Mouse (Mus musculus) B cell, adult 67 days (primary cell): Measurements from ENCODE around the gene Kcne3. TPM values are rescaled to one million over a fixed set of nuclear protein-coding genes. Genes with fewer than 3 reads are reported as not detected.

Source experiments
- total RNA-seq, 2 experiments: library from RNA; stranded (reverse); gene quantifications; 4 replicates each; pipeline ENCODE4 v1.2.4; 2023

Gene Kcne3
- total RNA-seq, result not detected

DNA sequence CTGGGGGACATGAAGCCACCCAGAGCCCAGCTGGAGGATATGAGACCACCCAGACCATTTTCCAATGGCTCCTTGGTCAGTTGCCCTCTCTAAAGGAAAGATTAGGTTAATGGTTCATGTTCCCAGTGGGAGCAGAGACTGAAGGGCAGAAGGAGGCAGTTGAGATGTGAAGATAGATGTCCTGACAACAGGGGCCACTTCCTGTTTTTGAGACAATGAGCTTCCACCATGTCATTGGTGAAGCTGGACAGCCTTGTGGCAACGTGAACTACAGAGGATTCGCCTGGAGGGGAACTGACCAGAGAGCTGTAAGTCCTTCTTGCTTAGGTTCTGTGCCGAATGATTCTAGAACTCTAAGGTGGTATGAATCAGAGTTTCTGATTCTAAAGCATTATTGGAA is at the start of gene Kcne3:
Gene Kcne3, plus strand, starts transcription at position 234 of the 400 bp plus-strand sequence.

DNA sequence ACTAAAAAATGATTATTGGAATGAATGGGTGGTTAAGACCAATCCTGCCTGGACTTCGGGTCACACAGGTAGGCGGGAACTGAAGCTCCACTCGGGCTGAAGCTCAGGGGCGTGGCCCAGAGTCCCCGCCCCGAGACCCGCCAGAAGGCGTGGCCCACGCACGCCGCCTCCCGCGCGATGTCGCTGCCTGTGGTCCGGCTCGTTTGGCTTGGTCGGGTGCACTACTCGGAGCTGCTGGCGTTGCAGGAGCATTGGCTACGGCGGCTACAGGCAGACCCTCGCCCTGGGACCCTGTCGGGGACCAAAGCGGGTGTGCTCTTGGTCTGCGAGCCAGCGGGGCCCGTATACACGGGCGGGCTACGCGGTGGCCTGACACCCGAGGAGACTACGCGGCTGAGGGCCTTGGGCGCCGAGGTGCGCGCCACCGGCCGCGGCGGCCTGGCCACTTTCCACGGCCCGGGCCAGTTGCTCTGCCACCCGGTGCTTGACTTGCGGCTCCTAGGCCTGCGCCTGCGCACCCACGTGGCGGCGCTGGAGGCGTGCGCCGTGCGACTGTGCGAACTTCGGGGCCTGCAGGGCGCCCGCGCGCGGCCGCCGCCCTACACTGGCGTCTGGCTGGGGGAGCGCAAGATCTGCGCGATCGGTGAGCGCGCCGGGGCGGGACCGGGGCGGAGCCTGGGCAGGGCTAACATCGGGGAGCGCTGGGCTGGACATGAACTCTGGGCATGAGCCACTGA is 17.0 kb upstream of the Kcne3 start, which contains the start of gene Lipt2:
Gene Lipt2, plus strand, starts transcription at position 173 of the 737 bp plus-strand sequence.

DNA sequence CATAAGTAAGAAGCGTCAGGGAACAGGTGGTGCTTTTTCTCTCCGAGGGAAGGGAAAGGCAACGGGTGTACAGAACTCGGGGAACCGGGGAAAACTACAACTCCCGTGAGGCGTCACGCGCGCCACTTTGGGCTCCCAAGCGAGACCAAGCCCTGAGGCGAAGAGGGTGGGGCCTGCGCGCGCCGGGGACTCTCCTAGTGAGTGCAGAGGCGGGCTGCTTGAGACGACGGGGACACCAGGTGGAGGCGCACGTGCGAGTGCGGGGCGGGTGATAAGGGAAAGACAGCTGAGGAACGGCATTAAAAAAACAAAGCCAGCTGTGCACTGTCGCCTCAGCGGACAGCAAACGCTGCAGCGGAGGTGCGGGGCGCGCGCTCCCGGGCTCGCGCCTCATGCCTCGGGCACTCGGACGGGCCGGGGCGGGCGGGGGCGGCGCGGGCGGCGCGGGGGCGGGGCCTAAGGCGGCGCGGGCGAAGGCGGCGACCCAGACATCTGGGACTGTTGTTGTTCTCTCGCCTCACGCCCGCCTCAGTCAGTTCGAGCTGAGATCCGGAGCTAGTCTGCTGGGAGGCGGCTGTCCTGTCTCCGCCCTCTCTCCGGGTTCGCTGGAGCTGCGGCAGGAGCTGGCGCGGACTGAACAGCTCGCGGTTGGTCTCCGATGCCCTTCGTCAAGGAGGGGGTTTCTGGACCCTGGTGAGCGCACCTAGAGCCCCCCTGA is 51.0 kb downstream of the Kcne3 start, which contains the start of gene Pgm2l1:
Gene Pgm2l1, plus strand, starts transcription at position 237 of the 718 bp plus-strand sequence.

Other genes starting within 250 kb of the Kcne3 start
- 10 to 100 TPM; 31.5 to 41.1 TPM for gene Rnf169, start 196.1 kb upstream of the Kcne3 start, total RNA-seq
- gene Chrdl2, start 170.3 kb upstream of the Kcne3 start, total RNA-seq, result not detected
- gene Pold3, start 54.9 kb upstream of the Kcne3 start, total RNA-seq, result 10 to 100 TPM; 70.5 to 76.2 TPM
- gene Lipt2, start 17.2 kb upstream of the Kcne3 start, total RNA-seq, result 1 to 10 TPM; 1.0 to 1.9 TPM
- gene Pgm2l1, start 50.9 kb downstream of the Kcne3 start, total RNA-seq, result 10 to 100 TPM; 20.7 to 23.3 TPM
- gene P4ha3, start 109.0 kb downstream of the Kcne3 start, total RNA-seq, result under 1 TPM in 1 of 2 experiments, not detected in 1; 0.26 TPM
- 10 to 100 TPM; 66.3 to 70.3 TPM for gene C2cd3, start 195.7 kb downstream of the Kcne3 start, total RNA-seq
- gene Ppme1, start 195.8 kb downstream of the Kcne3 start, total RNA-seq, result 10 to 100 TPM; 30.5 to 38.2 TPM